Mouse (Mus musculus) ES-E14 (cell line): ENCODE measurements around the gene Cic. TPM values are rescaled to one million over a fixed set of nuclear protein-coding genes. Genes with fewer than 3 reads are reported as not detected.
A peak's percentile ranks its signal among the peaks of the same experiment; 100 is the strongest.

Source experiments
- DNase-seq: peaks from one replicate; pipeline ENCODE4 v3.0.0-alpha.2; 2013; ENCODE audit warnings: low read depth, low spot score
- H3K27ac ChIP-seq: 2 replicates; pipeline ENCODE4 v1.5.1; 2012; ENCODE audit warnings: low read depth, mild to moderate bottlenecking, low read length, moderate library complexity, mixed read lengths; ENCODE audit not compliant: poor library complexity, insufficient read depth, severe bottlenecking
- H3K36me3 ChIP-seq: 2 replicates; pipeline ENCODE4 v1.6.1; 2012; ENCODE audit warnings: mild to moderate bottlenecking, low read length, moderate library complexity, mixed read lengths; ENCODE audit not compliant: control insufficient read depth, poor library complexity, insufficient read depth, severe bottlenecking
- H3K4me1 ChIP-seq, 2 experiments: fragments of 150-350 bp in 1 of 2; sonication (generic) in 1 of 2; 2 replicates each; pipeline ENCODE4 v1.6.1; 2012; ENCODE audit warnings: low read length in 2 of 2, mild to moderate bottlenecking in 1 of 2, mixed read lengths in 1 of 2; ENCODE audit not compliant: control insufficient read depth in 2 of 2, insufficient read depth in 2 of 2, poor library complexity in 1 of 2
- H3K4me3 ChIP-seq, 2 experiments: fragments of 150-350 bp in 1 of 2; sonication (generic) in 1 of 2; 2 replicates each; pipeline ENCODE4 v1.5.1; 2012; ENCODE audit warnings: low read length in 2 of 2, low read depth in 1 of 2, mild to moderate bottlenecking in 1 of 2, mixed read lengths in 1 of 2; ENCODE audit not compliant: insufficient read depth in 1 of 2, poor library complexity in 1 of 2, severe bottlenecking in 1 of 2
- H3K9ac ChIP-seq: 2 replicates; pipeline ENCODE4 v1.6.1; 2012; ENCODE audit warnings: low read depth, mild to moderate bottlenecking, low read length, mixed read lengths; ENCODE audit not compliant: poor library complexity, insufficient read depth, severe bottlenecking
- H3K9me3 ChIP-seq: fragments of 150-350 bp; sonication (generic); 2 replicates; pipeline ENCODE4 v1.6.1; 2012; ENCODE audit warnings: low read depth, mild to moderate bottlenecking, low read length; ENCODE audit not compliant: control insufficient read depth, insufficient read depth
- CHD2 ChIP-seq: IDR thresholded peaks from 2 replicates; pipeline ENCODE4 v1.6.1; 2014; ENCODE audit warnings: mild to moderate bottlenecking, low read depth, low read length, inconsistent platforms
- HCFC1 ChIP-seq: IDR thresholded peaks from 2 replicates; pipeline ENCODE4 v1.6.1; 2012; ENCODE audit warnings: low read length, inconsistent platforms, borderline replicate concordance; ENCODE audit not compliant: insufficient read depth
- MAFK ChIP-seq: IDR thresholded peaks from 2 replicates; pipeline ENCODE4 v1.6.1; 2014; ENCODE audit warnings: mild to moderate bottlenecking, low read depth, low read length, inconsistent platforms; ENCODE audit not compliant: insufficient read depth
- ZC3H11A ChIP-seq: IDR thresholded peaks from 2 replicates; pipeline ENCODE4 v1.6.1; 2012; ENCODE audit warnings: low read depth, mild to moderate bottlenecking, inconsistent platforms, low read length, borderline replicate concordance
- ZNF384 ChIP-seq: IDR thresholded peaks from 2 replicates; pipeline ENCODE4 v1.6.1; 2012; ENCODE audit warnings: low read depth, low read length, inconsistent platforms
- in situ Hi-C, 2 experiments: fragments of 600-800 bp; cut with MboI; formaldehyde crosslinking; loops; one replicate each; pipeline ENCODE4 v1.15.1; 2025; ENCODE audit warnings: low sequenced_read_pairs in 2 of 2, inconsistent platforms in 1 of 2; ENCODE audit not compliant: unreplicated experiment in 2 of 2
- total RNA-seq: library from RNA; depleted of rRNA; stranded (reverse); fragments of 300-350 nt; gene quantifications from 2 replicates; pipeline ENCODE4 v1.2.3, GENCODE M21; 2012

Gene Cic
- total RNA-seq, 1 experiment: 72.4 TPM

GRCm38 (mm10) chr7:25220457-25221101 lies 46.9 kb upstream of the Cic start, which contains the start of gene Dedd2:
TSS of gene Dedd2 (minus strand) at chr7:25220615.
- Histone ChIP-seq H3K27ac (peak within 1 kb of the TSS; percentile 20), H3K36me3 (peaks cover 20% of the 10 kb centered on the region), H3K4me1 (peaks cover 2 to 18% of the 10 kb centered on the region in 2 experiments; a peak in 2 of 4 replicates), H3K9ac (peak within 1 kb of the TSS; percentile 82), H3K4me3 (peak within 1 kb of the TSS; percentile 81 to 83), H3K9me3 (no peaks in the 10 kb centered on the region)
- in situ Hi-C loops: no loop called here
- DNase-seq: no peak
- TF ChIP-seq CHD2 (no peak), ZC3H11A (no peak), HCFC1 (no peak), ZNF384 (no peak), MAFK (no peak)

- H3K9ac ChIP-seq: peak within 1 kb of the TSS; percentile 82
- H3K4me1 ChIP-seq: peaks cover 2 to 20% of the 10 kb centered on the region in 2 experiments; a peak in 2 of 4 replicates
- TF ChIP-seq CHD2 (peak; percentile 63), ZNF384 (no peak), MAFK (no peak), HCFC1 (peak; percentile 51; the same call in 1 of the 2 replicates), ZC3H11A (no peak)
- H3K27ac ChIP-seq: no peak within 1 kb of the TSS
- in situ Hi-C loops: no loop called here
- peak; percentile 96 for DNase-seq
- peak within 1 kb of the TSS; percentile 81 to 83 for H3K4me3 ChIP-seq
- H3K36me3 ChIP-seq: peaks cover 27% of the 10 kb centered on the region
- H3K9me3 ChIP-seq: no peaks in the 10 kb centered on the region
Observed at GRCm38 (mm10) chr7:25221102-25221883, 46.2 kb upstream of the Cic start, which contains the start of gene Zfp526. TSS of gene Zfp526 (plus strand) at chr7:25221425.

- Histone ChIP-seq H3K4me1 (peaks cover under 1 to 19% of the 10 kb centered on the region in 2 experiments; a peak in 2 of 4 replicates), H3K27ac (no peak overlapping the region), H3K36me3 (peaks cover 34% of the 10 kb centered on the region), H3K4me3 (peak overlapping the region in 1 of 2 experiments; percentile 83; a peak in 1 of 4 replicates), H3K9me3 (no peaks in the 10 kb centered on the region), H3K9ac (peak overlapping the region; percentile 82; the same call in 1 of the 2 replicates)
- in situ Hi-C loops: no loop called here
- DNase-seq: no peak
- TF ChIP-seq ZC3H11A (no peak), HCFC1 (no peak), CHD2 (no peak), MAFK (no peak), ZNF384 (no peak)
Observed at GRCm38 (mm10) chr7:25222275-25222967, 45.1 kb upstream of the Cic start.
